Mouse (Mus musculus): ENCODE measurements at regions not wholly inside any gene's neighbourhood (a gene's known extent, or its start where the extent isn't known, plus 50 kb on each side); places are given as distances from the start of the nearest gene placed in this dataset.

- Histone ChIP-seq H3K4me1 (ENCODE audit: insufficient read depth, low read length) (no peaks in the 10 kb centered on the region), H3K36me3 (ENCODE audit: insufficient read depth, low read length) (no peaks in the 10 kb centered on the region), H3K4me3 (ENCODE audit: low read depth, low read length) (no peak overlapping the region), H3K9ac (replicated peaks; ENCODE audit: low read length, poor library complexity, severe bottlenecking) (no peak overlapping the region), H3K9me3 (ENCODE audit: low read length) (no peaks in the 10 kb centered on the region), H3K27ac (ENCODE audit: low read depth, low read length) (no peak overlapping the region), H3K4me2 (ENCODE audit: low read depth, low read length, poor library complexity, severe bottlenecking) (no peak overlapping the region), H3K27me3 (ENCODE audit: insufficient read depth, low read length) (no peaks in the 10 kb centered on the region)
- DNase-seq (ENCODE audit: low spot score) (no peak), ATAC-seq (ENCODE audit: low FRiP score) (no peak)
- TF ChIP-seq CTCF (IDR thresholded peaks at IDR 0.05): no peak
Measured at GRCm38 (mm10) chr1:133530698-133531097, 79.4 kb downstream of the Snrpe start.

- no peak for ATAC-seq (ENCODE audit: low FRiP score)
- Histone ChIP-seq H3K9me3 (ENCODE audit: low read length) (no peaks in the 10 kb centered on the region), H3K36me3 (ENCODE audit: insufficient read depth, low read length) (no peaks in the 10 kb centered on the region), H3K27ac (ENCODE audit: low read depth, low read length) (no peak overlapping the region), H3K4me1 (ENCODE audit: insufficient read depth, low read length) (no peaks in the 10 kb centered on the region), H3K4me3 (ENCODE audit: low read depth, low read length) (no peak overlapping the region), H3K9ac (replicated peaks; ENCODE audit: low read length, poor library complexity, severe bottlenecking) (no peak overlapping the region), H3K27me3 (ENCODE audit: insufficient read depth, low read length) (no peaks in the 10 kb centered on the region), H3K4me2 (ENCODE audit: low read depth, low read length, poor library complexity, severe bottlenecking) (no peak overlapping the region)
- TF ChIP-seq CTCF (IDR thresholded peaks at IDR 0.05): no peak
- DNase-seq (ENCODE audit: low spot score): no peak
- 92% methylated on average over 10 of the region's 10 CpGs for WGBS
Measured at GRCm38 (mm10) chr1:133529817-133530216, 80.3 kb downstream of the Snrpe start.

- ATAC-seq (ENCODE audit: low FRiP score) (no peak), DNase-seq (ENCODE audit: low spot score) (no peak)
- no peak for TF ChIP-seq CTCF (IDR thresholded peaks at IDR 0.05)
- Histone ChIP-seq H3K27me3 (ENCODE audit: insufficient read depth, low read length) (no peaks in the 10 kb centered on the region), H3K9ac (replicated peaks; ENCODE audit: low read length, poor library complexity, severe bottlenecking) (no peak overlapping the region), H3K4me3 (ENCODE audit: low read depth, low read length) (no peak overlapping the region), H3K27ac (ENCODE audit: low read depth, low read length) (no peak overlapping the region), H3K4me1 (ENCODE audit: insufficient read depth, low read length) (no peaks in the 10 kb centered on the region), H3K36me3 (ENCODE audit: insufficient read depth, low read length) (no peaks in the 10 kb centered on the region), H3K4me2 (ENCODE audit: low read depth, low read length, poor library complexity, severe bottlenecking) (no peak overlapping the region), H3K9me3 (ENCODE audit: low read length) (no peaks in the 10 kb centered on the region)
- WGBS: 71% methylated on average over 7 of the region's 7 CpGs
Measured at GRCm38 (mm10) chr1:133527651-133528385, 82.3 kb downstream of the Snrpe start.

GRCm38 (mm10) chr1:133522825-133523224 lies 87.3 kb downstream of the Snrpe start:
- no peak overlapping the region for H3K27ac ChIP-seq (ENCODE audit: low read depth, low read length)
- 96% methylated on average over 1 of the region's 1 CpGs for WGBS
- no peaks in the 10 kb centered on the region for H3K9me3 ChIP-seq (ENCODE audit: low read length)
- H3K4me1 ChIP-seq (ENCODE audit: insufficient read depth, low read length): no peaks in the 10 kb centered on the region
- no peaks in the 10 kb centered on the region for H3K36me3 ChIP-seq (ENCODE audit: insufficient read depth, low read length)
- H3K9ac ChIP-seq (replicated peaks; ENCODE audit: low read length, poor library complexity, severe bottlenecking): no peak overlapping the region
- no peak for TF ChIP-seq CTCF (IDR thresholded peaks at IDR 0.05)
- DNase-seq (ENCODE audit: low spot score) (no peak), ATAC-seq (ENCODE audit: low FRiP score) (no peak)
- H3K27me3 ChIP-seq (ENCODE audit: insufficient read depth, low read length): no peaks in the 10 kb centered on the region
- H3K4me2 ChIP-seq (ENCODE audit: low read depth, low read length, poor library complexity, severe bottlenecking): no peak overlapping the region
- no peak overlapping the region for H3K4me3 ChIP-seq (ENCODE audit: low read depth, low read length)

GRCm38 (mm10) chr1:133520652-133521051 lies 89.4 kb downstream of the Snrpe start:
- ATAC-seq (ENCODE audit: low FRiP score) (no peak), DNase-seq (ENCODE audit: low spot score) (no peak)
- no peaks in the 10 kb centered on the region for H3K9me3 ChIP-seq (ENCODE audit: low read length)
- H3K4me3 ChIP-seq (ENCODE audit: low read depth, low read length): no peak overlapping the region
- WGBS: 84% methylated on average over 8 of the region's 8 CpGs
- no peak overlapping the region for H3K9ac ChIP-seq (replicated peaks; ENCODE audit: low read length, poor library complexity, severe bottlenecking)
- H3K27ac ChIP-seq (ENCODE audit: low read depth, low read length): no peak overlapping the region
- H3K4me1 ChIP-seq (ENCODE audit: insufficient read depth, low read length): no peaks in the 10 kb centered on the region
- no peak overlapping the region for H3K4me2 ChIP-seq (ENCODE audit: low read depth, low read length, poor library complexity, severe bottlenecking)
- TF ChIP-seq CTCF (IDR thresholded peaks at IDR 0.05): no peak
- no peaks in the 10 kb centered on the region for H3K27me3 ChIP-seq (ENCODE audit: insufficient read depth, low read length)
- H3K36me3 ChIP-seq (ENCODE audit: insufficient read depth, low read length): no peaks in the 10 kb centered on the region

- no peaks in the 10 kb centered on the region for H3K36me3 ChIP-seq (ENCODE audit: insufficient read depth, low read length)
- no peaks in the 10 kb centered on the region for H3K9me3 ChIP-seq (ENCODE audit: low read length)
- no peak overlapping the region for H3K27ac ChIP-seq (ENCODE audit: low read depth, low read length)
- no peak overlapping the region for H3K9ac ChIP-seq (replicated peaks; ENCODE audit: low read length, poor library complexity, severe bottlenecking)
- no peaks in the 10 kb centered on the region for H3K4me1 ChIP-seq (ENCODE audit: insufficient read depth, low read length)
- no peak overlapping the region for H3K4me3 ChIP-seq (ENCODE audit: low read depth, low read length)
- no peak for DNase-seq (ENCODE audit: low spot score)
- no peak for TF ChIP-seq CTCF (IDR thresholded peaks at IDR 0.05)
- H3K4me2 ChIP-seq (ENCODE audit: low read depth, low read length, poor library complexity, severe bottlenecking): no peak overlapping the region
- no peak for ATAC-seq (ENCODE audit: low FRiP score)
- 97% methylated on average over 5 of the region's 5 CpGs for WGBS
- no peaks in the 10 kb centered on the region for H3K27me3 ChIP-seq (ENCODE audit: insufficient read depth, low read length)
Measured at GRCm38 (mm10) chr1:133517020-133517419, 92.8 kb upstream of the Sox13 start.
